Mouse (Mus musculus): ENCODE data around the gene Gsn. TPM values are rescaled to one million over a fixed set of nuclear protein-coding genes. Genes with fewer than 3 reads are reported as not detected.

Gsn gene
- polyA plus RNA-seq, 1 experiment = 46.9 TPM

- Histone ChIP-seq H3K4me3 (ENCODE audit: low read depth, low read length) (no peak overlapping the region), H3K36me3 (ENCODE audit: control insufficient read depth, insufficient read depth, low read length, poor library complexity, severe bottlenecking) (no peaks in the 10 kb centered on the region), H3K9me3 (replicated peaks; ENCODE audit: control insufficient read depth, insufficient read depth, low read length, poor library complexity, severe bottlenecking) (no peaks in the 10 kb centered on the region), H3K4me1 (ENCODE audit: control insufficient read depth, insufficient read depth, low read length) (no peaks in the 10 kb centered on the region), H3K27me3 (ENCODE audit: control insufficient read depth, insufficient read depth, low read length, poor library complexity, severe bottlenecking) (no peaks in the 10 kb centered on the region), H3K9ac (ENCODE audit: low read depth, poor library complexity, severe bottlenecking) (no peak overlapping the region), H3K27ac (ENCODE audit: insufficient read depth, low read length) (no peak overlapping the region)
- TF ChIP-seq CTCF (IDR thresholded peaks at IDR 0.05; ENCODE audit: low read depth, low read length) = no peak
- no peak for TF ChIP-seq POLR2A (IDR thresholded peaks at IDR 0.05; ENCODE audit: insufficient read depth, low read length)
- TF ChIP-seq EP300 (IDR thresholded peaks at IDR 0.05; ENCODE audit: insufficient read depth, low read depth, low read length) = no peak
Observed at GRCm38 (mm10) chr2:35327583-35327982, 71.4 kb downstream of the Gsn start.

DNA sequence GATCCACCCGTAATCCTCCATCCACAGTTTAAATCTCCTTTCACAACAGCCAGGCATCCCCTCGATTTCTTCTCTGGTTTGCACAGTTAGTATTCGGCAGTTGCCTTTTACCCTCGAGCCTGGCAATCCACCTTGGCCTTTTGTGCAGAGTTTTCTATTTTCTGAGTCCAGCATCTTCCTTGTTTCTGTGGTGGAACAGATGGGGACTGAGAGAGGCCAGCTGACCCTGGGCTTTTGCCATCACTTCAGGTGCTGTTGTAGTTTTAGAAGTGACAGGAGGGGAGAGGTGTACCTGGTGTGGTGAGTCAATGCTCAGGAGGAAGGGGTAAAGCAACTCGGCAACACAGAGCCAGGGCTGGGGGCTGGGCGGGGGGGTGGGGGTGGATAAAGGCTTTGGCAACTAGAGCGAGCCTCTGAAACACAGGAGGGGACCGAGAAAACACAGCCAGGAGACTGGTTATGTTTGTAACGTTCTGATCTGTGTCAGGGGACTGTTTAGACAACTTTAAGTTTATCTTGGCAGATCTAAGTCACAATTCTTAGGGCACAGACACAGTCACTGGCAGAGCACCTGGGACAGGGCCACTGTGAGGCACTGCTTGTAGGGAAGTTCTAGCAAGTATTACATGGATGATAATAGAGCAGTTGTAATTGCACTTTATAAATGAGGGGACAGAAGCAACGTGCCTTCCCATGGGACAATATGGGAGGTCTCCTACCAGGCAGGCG, 72.0 kb downstream of the Gsn start:
- Histone ChIP-seq H3K9ac (ENCODE audit: low read depth, poor library complexity, severe bottlenecking) (no peak overlapping the region), H3K9me3 (replicated peaks; ENCODE audit: control insufficient read depth, insufficient read depth, low read length, poor library complexity, severe bottlenecking) (no peaks in the 10 kb centered on the region), H3K4me3 (ENCODE audit: low read depth, low read length) (no peak overlapping the region), H3K36me3 (ENCODE audit: control insufficient read depth, insufficient read depth, low read length, poor library complexity, severe bottlenecking) (no peaks in the 10 kb centered on the region), H3K27ac (ENCODE audit: insufficient read depth, low read length) (no peak overlapping the region), H3K27me3 (ENCODE audit: control insufficient read depth, insufficient read depth, low read length, poor library complexity, severe bottlenecking) (no peaks in the 10 kb centered on the region), H3K4me1 (ENCODE audit: control insufficient read depth, insufficient read depth, low read length) (no peaks in the 10 kb centered on the region)
- no peak for TF ChIP-seq POLR2A (IDR thresholded peaks at IDR 0.05; ENCODE audit: insufficient read depth, low read length)
- no peak for TF ChIP-seq CTCF (IDR thresholded peaks at IDR 0.05; ENCODE audit: low read depth, low read length)
- no peak for TF ChIP-seq EP300 (IDR thresholded peaks at IDR 0.05; ENCODE audit: insufficient read depth, low read depth, low read length)

GRCm38 (mm10) chr2:35329061-35329460, 72.9 kb downstream of the Gsn start:
- TF ChIP-seq EP300 (IDR thresholded peaks at IDR 0.05; ENCODE audit: insufficient read depth, low read depth, low read length) (no peak), POLR2A (IDR thresholded peaks at IDR 0.05; ENCODE audit: insufficient read depth, low read length) (no peak), CTCF (IDR thresholded peaks at IDR 0.05; ENCODE audit: low read depth, low read length) (no peak)
- no peak overlapping the region for H3K9ac ChIP-seq (ENCODE audit: low read depth, poor library complexity, severe bottlenecking)
- no peaks in the 10 kb centered on the region for H3K36me3 ChIP-seq (ENCODE audit: control insufficient read depth, insufficient read depth, low read length, poor library complexity, severe bottlenecking)
- no peaks in the 10 kb centered on the region for H3K4me1 ChIP-seq (ENCODE audit: control insufficient read depth, insufficient read depth, low read length)
- no peak overlapping the region for H3K4me3 ChIP-seq (ENCODE audit: low read depth, low read length)
- H3K27me3 ChIP-seq (ENCODE audit: control insufficient read depth, insufficient read depth, low read length, poor library complexity, severe bottlenecking) = no peaks in the 10 kb centered on the region
- no peaks in the 10 kb centered on the region for H3K9me3 ChIP-seq (replicated peaks; ENCODE audit: control insufficient read depth, insufficient read depth, low read length, poor library complexity, severe bottlenecking)
- H3K27ac ChIP-seq (ENCODE audit: insufficient read depth, low read length) = no peak overlapping the region

GRCm38 (mm10) chr2:35331205-35331604, 75.0 kb downstream of the Gsn start:
- no peak overlapping the region for H3K27ac ChIP-seq (ENCODE audit: insufficient read depth, low read length)

DNA sequence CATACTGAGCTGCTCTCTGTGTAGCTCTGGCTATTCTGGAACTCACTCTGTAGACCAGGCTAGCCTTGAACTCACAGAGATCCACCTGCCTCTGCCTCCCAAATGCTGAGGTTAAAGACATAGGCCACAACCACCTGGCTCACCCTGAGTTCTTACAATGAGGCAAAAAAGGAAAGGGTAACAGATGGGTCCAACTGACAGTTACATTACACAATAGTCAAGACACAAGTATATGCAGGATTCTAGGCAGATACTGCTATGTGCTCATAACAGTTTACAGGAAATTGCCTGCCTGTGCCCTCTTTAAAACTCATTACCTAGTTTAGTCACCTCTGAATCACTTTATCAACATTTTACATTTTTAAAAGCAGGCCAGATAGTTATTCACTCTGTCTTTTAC, 77.5 kb downstream of the Gsn start:
- Histone ChIP-seq H3K27ac (ENCODE audit: insufficient read depth, low read length) (no peak overlapping the region), H3K4me3 (ENCODE audit: low read depth, low read length) (no peak overlapping the region), H3K27me3 (ENCODE audit: control insufficient read depth, insufficient read depth, low read length, poor library complexity, severe bottlenecking) (no peaks in the 10 kb centered on the region), H3K36me3 (ENCODE audit: control insufficient read depth, insufficient read depth, low read length, poor library complexity, severe bottlenecking) (no peaks in the 10 kb centered on the region), H3K9me3 (replicated peaks; ENCODE audit: control insufficient read depth, insufficient read depth, low read length, poor library complexity, severe bottlenecking) (no peaks in the 10 kb centered on the region), H3K4me1 (ENCODE audit: control insufficient read depth, insufficient read depth, low read length) (no peaks in the 10 kb centered on the region), H3K9ac (ENCODE audit: low read depth, poor library complexity, severe bottlenecking) (no peak overlapping the region)
- TF ChIP-seq EP300 (IDR thresholded peaks at IDR 0.05; ENCODE audit: insufficient read depth, low read depth, low read length) (no peak), CTCF (IDR thresholded peaks at IDR 0.05; ENCODE audit: low read depth, low read length) (no peak), POLR2A (IDR thresholded peaks at IDR 0.05; ENCODE audit: insufficient read depth, low read length) (no peak)

More at GRCm38 (mm10) chr2:35331205-35331604, 75.0 kb downstream of the Gsn start:
- Histone ChIP-seq H3K4me3 (ENCODE audit: low read depth, low read length) (no peak overlapping the region), H3K27me3 (ENCODE audit: control insufficient read depth, insufficient read depth, low read length, poor library complexity, severe bottlenecking) (no peaks in the 10 kb centered on the region), H3K36me3 (ENCODE audit: control insufficient read depth, insufficient read depth, low read length, poor library complexity, severe bottlenecking) (no peaks in the 10 kb centered on the region), H3K9me3 (replicated peaks; ENCODE audit: control insufficient read depth, insufficient read depth, low read length, poor library complexity, severe bottlenecking) (no peaks in the 10 kb centered on the region), H3K9ac (ENCODE audit: low read depth, poor library complexity, severe bottlenecking) (no peak overlapping the region), H3K4me1 (ENCODE audit: control insufficient read depth, insufficient read depth, low read length) (no peaks in the 10 kb centered on the region)
- TF ChIP-seq POLR2A (IDR thresholded peaks at IDR 0.05; ENCODE audit: insufficient read depth, low read length) = no peak
- no peak for TF ChIP-seq EP300 (IDR thresholded peaks at IDR 0.05; ENCODE audit: insufficient read depth, low read depth, low read length)
- no peak for TF ChIP-seq CTCF (IDR thresholded peaks at IDR 0.05; ENCODE audit: low read depth, low read length)

DNA sequence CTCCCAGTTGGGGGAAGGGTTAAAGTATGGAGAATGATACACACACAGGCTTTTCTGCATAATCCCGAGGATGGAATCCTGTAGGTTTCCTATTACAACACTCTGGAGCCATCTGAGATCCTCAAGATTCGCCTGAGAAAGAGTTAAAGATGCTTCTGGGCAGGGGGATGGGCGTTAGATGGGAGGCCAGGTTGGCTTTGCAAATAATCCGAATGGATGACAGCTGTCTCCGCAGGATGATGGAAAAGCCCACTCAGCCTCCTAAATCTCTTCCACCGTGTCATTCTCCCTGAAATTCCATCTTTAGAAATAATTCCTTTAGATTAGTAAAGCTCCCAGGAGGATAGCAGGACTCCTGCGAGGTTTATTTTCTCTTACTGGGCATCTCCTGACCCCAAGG, 79.4 kb downstream of the Gsn start:
- H3K9me3 ChIP-seq (replicated peaks; ENCODE audit: control insufficient read depth, insufficient read depth, low read length, poor library complexity, severe bottlenecking) = no peaks in the 10 kb centered on the region
- no peaks in the 10 kb centered on the region for H3K27me3 ChIP-seq (ENCODE audit: control insufficient read depth, insufficient read depth, low read length, poor library complexity, severe bottlenecking)
- H3K4me3 ChIP-seq (ENCODE audit: low read depth, low read length) = no peak overlapping the region
- no peaks in the 10 kb centered on the region for H3K4me1 ChIP-seq (ENCODE audit: control insufficient read depth, insufficient read depth, low read length)
- TF ChIP-seq EP300 (IDR thresholded peaks at IDR 0.05; ENCODE audit: insufficient read depth, low read depth, low read length) = no peak
- no peak for TF ChIP-seq POLR2A (IDR thresholded peaks at IDR 0.05; ENCODE audit: insufficient read depth, low read length)
- TF ChIP-seq CTCF (IDR thresholded peaks at IDR 0.05; ENCODE audit: low read depth, low read length) = no peak
- no peak overlapping the region for H3K27ac ChIP-seq (ENCODE audit: insufficient read depth, low read length)
- no peaks in the 10 kb centered on the region for H3K36me3 ChIP-seq (ENCODE audit: control insufficient read depth, insufficient read depth, low read length, poor library complexity, severe bottlenecking)
- no peak overlapping the region for H3K9ac ChIP-seq (ENCODE audit: low read depth, poor library complexity, severe bottlenecking)

All from ES-Bruce4 (cell line).